Mouse (Mus musculus) testis, postnatal 10 days (tissue): ENCODE measurements around the gene Ppp4r2.
A peak's percentile ranks its signal among the peaks of the same experiment; 100 is the strongest.
"Not testable (repeated sequence)": the region's sequence is repeated elsewhere in the genome, so short reads cannot be mapped to it uniquely, and the experiment has no call there.

Experiments
- DNase-seq: peaks from one replicate; pipeline ENCODE4 v3.0.0; 2021; ENCODE audit warnings: low spot score

The Ppp4r2 gene

GRCm38 (mm10) chr6:100831188-100831587 lies 2.2 kb upstream of the Ppp4r2 start:
- no peak for DNase-seq

GRCm38 (mm10) chr6:100831751-100832150 lies 1.7 kb upstream of the Ppp4r2 start:
- DNase-seq, result no peak

GRCm38 (mm10) chr6:100833811-100834481 lies 524 bp downstream of the Ppp4r2 start:
- DNase-seq, result peak; percentile 68

- DNase-seq, result no peak
Observed at GRCm38 (mm10) chr6:100834489-100835160, 1.2 kb downstream of the Ppp4r2 start.

GRCm38 (mm10) chr6:100845058-100845457 lies 11.6 kb downstream of the Ppp4r2 start:
- no peak for DNase-seq

- no peak for DNase-seq
Observed at GRCm38 (mm10) chr6:100847264-100847663, 13.8 kb downstream of the Ppp4r2 start.

- DNase-seq, result no peak
Observed at GRCm38 (mm10) chr6:100848682-100849375, 15.4 kb downstream of the Ppp4r2 start.

- no peak for DNase-seq
Observed at GRCm38 (mm10) chr6:100850671-100851081, 17.3 kb downstream of the Ppp4r2 start.

- no peak for DNase-seq
Observed at GRCm38 (mm10) chr6:100851083-100851482, 17.7 kb downstream of the Ppp4r2 start.

- DNase-seq, result no peak
Observed at GRCm38 (mm10) chr6:100865321-100865720, 31.9 kb downstream of the Ppp4r2 start.

- not testable (repeated sequence) for DNase-seq
Observed at GRCm38 (mm10) chr6:100865788-100866187, 32.4 kb downstream of the Ppp4r2 start.

GRCm38 (mm10) chr6:100866246-100866645 lies 32.8 kb downstream of the Ppp4r2 start:
- DNase-seq, result not testable (repeated sequence)

GRCm38 (mm10) chr6:100868863-100869262 lies 35.4 kb downstream of the Ppp4r2 start:
- DNase-seq, result peak; percentile 22

GRCm38 (mm10) chr6:100869909-100870308 lies 36.5 kb downstream of the Ppp4r2 start:
- peak; percentile 25 for DNase-seq

GRCm38 (mm10) chr6:100873191-100873590 lies 39.8 kb downstream of the Ppp4r2 start:
- no peak for DNase-seq

- DNase-seq, result peak; percentile 78
Observed at GRCm38 (mm10) chr6:100875862-100876623, 42.6 kb downstream of the Ppp4r2 start.

GRCm38 (mm10) chr6:100876624-100877017 lies 43.2 kb downstream of the Ppp4r2 start:
- DNase-seq, result no peak

GRCm38 (mm10) chr6:100878546-100878945 lies 45.1 kb downstream of the Ppp4r2 start:
- no peak for DNase-seq

GRCm38 (mm10) chr6:100879607-100880006 lies 46.2 kb downstream of the Ppp4r2 start:
- DNase-seq, result no peak

- DNase-seq, result no peak
Observed at GRCm38 (mm10) chr6:100881657-100882056, 48.2 kb downstream of the Ppp4r2 start.

GRCm38 (mm10) chr6:100882381-100883213 lies 49.2 kb downstream of the Ppp4r2 start:
- DNase-seq, result peak; percentile 89
